Mouse (Mus musculus) gastrocnemius, postnatal 36 days (tissue): ENCODE data around the gene Trpv5. TPM values are rescaled to one million over a fixed set of nuclear protein-coding genes. Genes with fewer than 3 reads are reported as not detected.
A peak's percentile ranks its signal among the peaks of the same experiment; 100 is the strongest.

Experiments used
- DNase-seq, 2 experiments: peaks; one replicate each; pipeline ENCODE4 v3.0.0; 2022
- intact Hi-C: fragments of 180-260 bp; cut with DNase I; formaldehyde crosslinking; loops from one replicate; pipeline ENCODE4 v1.15.1; 2025
- total RNA-seq, 2 experiments: library from RNA; stranded (reverse); gene quantifications; 2 replicates each; pipeline ENCODE4 v1.2.3; 2021

The Trpv5 gene
- total RNA-seq, 2 experiments from 2014 or later, result not detected

GRCm38 (mm10) chr6:41641173-41641866 is 39.2 kb downstream of the Trpv5 start:
- intact Hi-C loops, result no loop called here
- DNase-seq, result no peak

- DNase-seq, result no peak
- intact Hi-C loops, result no loop called here
These were observed 40.1 kb downstream of the Trpv5 start for GRCm38 (mm10) chr6:41640449-41640848.

GRCm38 (mm10) chr6:41637927-41638506 is 42.6 kb downstream of the Trpv5 start:
- intact Hi-C loops, result no loop called here
- DNase-seq, result no peak

- intact Hi-C loops, result no loop called here
- DNase-seq, result no peak
These were observed 43.2 kb downstream of the Trpv5 start for GRCm38 (mm10) chr6:41637393-41637792.

- no peak for DNase-seq
- intact Hi-C loops, result no loop called here
These were observed 44.4 kb downstream of the Trpv5 start, which contains the start of gene Trpv6 for GRCm38 (mm10) chr6:41636178-41636577. Gene Trpv6, minus strand, starts transcription at chr6:41636405.

- intact Hi-C loops, result no loop called here
These were observed 45.4 kb downstream of the Trpv5 start for GRCm38 (mm10) chr6:41635211-41635610.

GRCm38 (mm10) chr6:41631549-41631948 is 49.0 kb downstream of the Trpv5 start:
- DNase-seq, result no peak
- intact Hi-C loops, result no loop called here

More at GRCm38 (mm10) chr6:41635211-41635610, 45.4 kb downstream of the Trpv5 start:
- DNase-seq, result no peak

- no peak for DNase-seq
- intact Hi-C loops, result no loop called here
These were observed 49.8 kb downstream of the Trpv5 start for GRCm38 (mm10) chr6:41630791-41631190.

GRCm38 (mm10) chr6:41628180-41628579 is 52.4 kb downstream of the Trpv5 start:
- intact Hi-C loops, result no loop called here

GRCm38 (mm10) chr6:41622661-41623060 is 57.9 kb downstream of the Trpv5 start:
- intact Hi-C loops, result no loop called here

More at GRCm38 (mm10) chr6:41628180-41628579, 52.4 kb downstream of the Trpv5 start:
- no peak for DNase-seq

GRCm38 (mm10) chr6:41621241-41621990 is 59.2 kb downstream of the Trpv5 start:
- no peak for DNase-seq
- intact Hi-C loops, result no loop called here

More at GRCm38 (mm10) chr6:41622661-41623060, 57.9 kb downstream of the Trpv5 start:
- DNase-seq, result no peak

- intact Hi-C loops, result no loop called here
These were observed 60.3 kb downstream of the Trpv5 start for GRCm38 (mm10) chr6:41620173-41620798.

GRCm38 (mm10) chr6:41607637-41608036 is 72.9 kb downstream of the Trpv5 start:
- intact Hi-C loops, result no loop called here
- DNase-seq, result no peak

More at GRCm38 (mm10) chr6:41620173-41620798, 60.3 kb downstream of the Trpv5 start:
- no peak for DNase-seq

- intact Hi-C loops, result no loop called here
- peak in 1 of 2 experiments; percentile 17 for DNase-seq
These were observed 74.4 kb downstream of the Trpv5 start for GRCm38 (mm10) chr6:41606214-41606613.

- DNase-seq, result no peak
- intact Hi-C loops, result no loop called here
These were observed 74.8 kb downstream of the Trpv5 start for GRCm38 (mm10) chr6:41605794-41606104.

GRCm38 (mm10) chr6:41605061-41605793 is 75.3 kb downstream of the Trpv5 start, which contains the start of gene Ephb6:
Gene Ephb6, plus strand, starts transcription at chr6:41605482.
- intact Hi-C loops, result no loop called here

GRCm38 (mm10) chr6:41604401-41605050 is 76.0 kb downstream of the Trpv5 start:
- DNase-seq, result no peak
- intact Hi-C loops, result no loop called here

More at GRCm38 (mm10) chr6:41605061-41605793, 75.3 kb downstream of the Trpv5 start, which contains the start of gene Ephb6:
- DNase-seq, result peak; percentile 34 to 45
